Mouse (Mus musculus): ENCODE data around the gene Cct7.

- TF ChIP-seq EP300 (IDR thresholded peaks at IDR 0.05; ENCODE audit: low read depth) (no peak), CTCF (IDR thresholded peaks at IDR 0.05; ENCODE audit: low read depth) (no peak)
These were observed 18.5 kb downstream of the Cct7 start for GRCm38 (mm10) chr6:85469660-85470430.

All from liver, postnatal 0 days (tissue).